Mouse (Mus musculus) liver, embryonic 16.5 days (tissue): ENCODE data around the gene Cul4a. TPM values are rescaled to one million over a fixed set of nuclear protein-coding genes. Genes with fewer than 3 reads are reported as not detected.
A peak's percentile ranks its signal among the peaks of the same experiment; 100 is the strongest.

Source experiments
- ATAC-seq: fragments of 200-750 bp; cut with Nextera tagmentation; 2 replicates; pipeline ENCODE4 v1.8.0; 2017; ENCODE audit warnings: low read depth, mild to moderate bottlenecking, moderate number of reproducible peaks, moderate library complexity
- H3K27ac ChIP-seq: fragments of 300-500 bp; sonication (generic); 2 replicates; pipeline ENCODE4 v1.5.1; 2014; ENCODE audit warnings: mild to moderate bottlenecking, low read length
- H3K27me3 ChIP-seq: fragments of 300-500 bp; sonication (generic); 2 replicates; pipeline ENCODE4 v1.6.1; 2014; ENCODE audit warnings: low read depth, low read length, mixed read lengths; ENCODE audit not compliant: control insufficient read depth, insufficient read depth
- H3K36me3 ChIP-seq: fragments of 300-500 bp; sonication (generic); 2 replicates; pipeline ENCODE4 v1.6.1; 2014; ENCODE audit warnings: mild to moderate bottlenecking; ENCODE audit not compliant: control insufficient read depth, insufficient read depth
- H3K4me1 ChIP-seq: fragments of 300-500 bp; sonication (generic); 2 replicates; pipeline ENCODE4 v1.6.1; 2014; ENCODE audit warnings: low read depth, low read length, mixed read lengths; ENCODE audit not compliant: control insufficient read depth
- H3K4me2 ChIP-seq: fragments of 300-500 bp; sonication (generic); 2 replicates; pipeline ENCODE4 v1.6.1; 2014; ENCODE audit warnings: low read depth, low read length, mixed read lengths
- H3K4me3 ChIP-seq: fragments of 300-500 bp; sonication (generic); 2 replicates; pipeline ENCODE4 v1.5.1; 2014; ENCODE audit warnings: low read depth, mild to moderate bottlenecking, low read length
- H3K9ac ChIP-seq: fragments of 300-500 bp; sonication (generic); 2 replicates; pipeline ENCODE4 v1.6.1; 2014; ENCODE audit warnings: low read depth, low read length
- H3K9me3 ChIP-seq: fragments of 300-500 bp; sonication (generic); replicated peaks from 2 replicates; pipeline ENCODE4 v1.6.1; 2016; ENCODE audit warnings: low read length; ENCODE audit not compliant: control insufficient read depth
- WGBS: fragments of 180-500 bp; shearing (Covaris S2); extraction: QIAGEN DNeasy Blood & Tissue Kit; methylation state at CpG from one replicate; pipeline ENCODE4 v1.1.7; 2014; ENCODE audit not compliant: insufficient replicate concordance; 5-methylcytosine and 5-hydroxymethylcytosine counted together
- polyA plus RNA-seq: library from polyadenylated mRNA; unstranded; fragments of >200 nt; fragmentation: Nextera tagmentation; extraction: Ambion mirVana; gene quantifications from 2 replicates; pipeline ENCODE4 v1.2.1, GENCODE M21; 2015

The Cul4a gene
- polyA plus RNA-seq, 1 experiment from 2014 or later: 72.1 TPM

- Histone ChIP-seq H3K4me3 (no peak overlapping the region), H3K4me2 (no peak overlapping the region), H3K27me3 (no peaks in the 10 kb centered on the region), H3K36me3 (peaks cover 20% of the 10 kb centered on the region), H3K9ac (no peak overlapping the region), H3K4me1 (peaks cover 4% of the 10 kb centered on the region; the same call in 1 of the 2 replicates), H3K9me3 (no peaks in the 10 kb centered on the region), H3K27ac (no peak overlapping the region)
- WGBS: 68% methylated on average over 7 of the region's 7 CpGs
- ATAC-seq: no peak
Measured at GRCm38 (mm10) chr8:13179948-13180347, 74.5 kb downstream of the Cul4a start.

- no peaks in the 10 kb centered on the region for H3K27me3 ChIP-seq
- no peaks in the 10 kb centered on the region for H3K9me3 ChIP-seq
- peaks cover 4% of the 10 kb centered on the region; the same call in 1 of the 2 replicates for H3K4me1 ChIP-seq
- no peak overlapping the region for H3K4me2 ChIP-seq
- no peak overlapping the region for H3K4me3 ChIP-seq
- no peak for ATAC-seq
- WGBS: 61% methylated on average over 9 of the region's 9 CpGs
- H3K27ac ChIP-seq: no peak overlapping the region
- H3K9ac ChIP-seq: no peak overlapping the region
- peaks cover 16% of the 10 kb centered on the region for H3K36me3 ChIP-seq
Measured at GRCm38 (mm10) chr8:13180408-13180807, 75.0 kb downstream of the Cul4a start.

- H3K4me2 ChIP-seq: no peak overlapping the region
- H3K27me3 ChIP-seq: no peaks in the 10 kb centered on the region
- ATAC-seq: no peak; the same call in 1 of the 2 replicates
- 57% methylated on average over 18 of the region's 18 CpGs for WGBS
- H3K4me3 ChIP-seq: no peak overlapping the region
- no peaks in the 10 kb centered on the region for H3K9me3 ChIP-seq
- H3K9ac ChIP-seq: no peak overlapping the region
- H3K27ac ChIP-seq: no peak overlapping the region
- H3K4me1 ChIP-seq: peaks cover 4% of the 10 kb centered on the region; the same call in 1 of the 2 replicates
- peaks cover 9% of the 10 kb centered on the region; the same call in 1 of the 2 replicates for H3K36me3 ChIP-seq
Measured at GRCm38 (mm10) chr8:13180911-13181690, 75.7 kb downstream of the Cul4a start.

GRCm38 (mm10) chr8:13181691-13181976, 76.2 kb downstream of the Cul4a start:
- Histone ChIP-seq H3K27ac (no peak overlapping the region), H3K4me2 (no peak overlapping the region), H3K4me3 (no peak overlapping the region), H3K9me3 (no peaks in the 10 kb centered on the region), H3K36me3 (peaks cover 3% of the 10 kb centered on the region; the same call in 1 of the 2 replicates), H3K4me1 (peaks cover 4% of the 10 kb centered on the region; the same call in 1 of the 2 replicates), H3K9ac (no peak overlapping the region), H3K27me3 (no peaks in the 10 kb centered on the region)
- ATAC-seq: 0 out of 2 replicates have a peak, but pooled peaks have one; percentile 40
- WGBS: 24% methylated on average over 2 of the region's 2 CpGs

GRCm38 (mm10) chr8:13186819-13187218, 81.4 kb downstream of the Cul4a start:
- Histone ChIP-seq H3K36me3 (no peaks in the 10 kb centered on the region), H3K4me1 (no peaks in the 10 kb centered on the region), H3K27ac (no peak overlapping the region), H3K27me3 (no peaks in the 10 kb centered on the region), H3K4me3 (no peak overlapping the region), H3K9ac (no peak overlapping the region), H3K9me3 (no peaks in the 10 kb centered on the region), H3K4me2 (no peak overlapping the region)
- no peak for ATAC-seq
- 64% methylated on average over 8 of the region's 8 CpGs for WGBS

GRCm38 (mm10) chr8:13187229-13187628, 81.8 kb downstream of the Cul4a start:
- H3K4me3 ChIP-seq: no peak overlapping the region
- no peak for ATAC-seq
- no peak overlapping the region for H3K9ac ChIP-seq
- H3K9me3 ChIP-seq: no peaks in the 10 kb centered on the region
- no peaks in the 10 kb centered on the region for H3K4me1 ChIP-seq
- H3K27ac ChIP-seq: no peak overlapping the region
- H3K27me3 ChIP-seq: no peaks in the 10 kb centered on the region
- WGBS: 69% methylated on average over 9 of the region's 9 CpGs
- no peaks in the 10 kb centered on the region for H3K36me3 ChIP-seq
- H3K4me2 ChIP-seq: no peak overlapping the region

- no peaks in the 10 kb centered on the region for H3K4me1 ChIP-seq
- no peak overlapping the region for H3K4me3 ChIP-seq
- H3K36me3 ChIP-seq: no peaks in the 10 kb centered on the region
- H3K9me3 ChIP-seq: no peaks in the 10 kb centered on the region
- no peak for ATAC-seq
- H3K4me2 ChIP-seq: no peak overlapping the region
- no peak overlapping the region for H3K27ac ChIP-seq
- no peaks in the 10 kb centered on the region for H3K27me3 ChIP-seq
- no peak overlapping the region for H3K9ac ChIP-seq
- WGBS: 63% methylated on average over 7 of the region's 7 CpGs
Measured at GRCm38 (mm10) chr8:13187638-13188037, 82.2 kb downstream of the Cul4a start.

GRCm38 (mm10) chr8:13188052-13188555, 82.7 kb downstream of the Cul4a start:
- 80% methylated on average over 13 of the region's 13 CpGs for WGBS

GRCm38 (mm10) chr8:13188857-13189256, 83.4 kb downstream of the Cul4a start:
- H3K4me1 ChIP-seq: no peaks in the 10 kb centered on the region
- no peak for ATAC-seq
- WGBS: 83% methylated on average over 1 of the region's 1 CpGs
- no peaks in the 10 kb centered on the region for H3K27me3 ChIP-seq
- H3K4me3 ChIP-seq: no peak overlapping the region
- no peak overlapping the region for H3K4me2 ChIP-seq
- H3K27ac ChIP-seq: no peak overlapping the region
- no peaks in the 10 kb centered on the region for H3K9me3 ChIP-seq
- no peaks in the 10 kb centered on the region for H3K36me3 ChIP-seq
- no peak overlapping the region for H3K9ac ChIP-seq

More at GRCm38 (mm10) chr8:13188052-13188555, 82.7 kb downstream of the Cul4a start:
- ATAC-seq: no peak
- H3K4me2 ChIP-seq: no peak overlapping the region
- H3K9ac ChIP-seq: no peak overlapping the region
- H3K27ac ChIP-seq: no peak overlapping the region
- no peaks in the 10 kb centered on the region for H3K4me1 ChIP-seq
- H3K27me3 ChIP-seq: no peaks in the 10 kb centered on the region
- no peaks in the 10 kb centered on the region for H3K36me3 ChIP-seq
- no peaks in the 10 kb centered on the region for H3K9me3 ChIP-seq
- no peak overlapping the region for H3K4me3 ChIP-seq
